ENCODE assay signal across 8 mouse cellular contexts in the genomic region with DNA sequence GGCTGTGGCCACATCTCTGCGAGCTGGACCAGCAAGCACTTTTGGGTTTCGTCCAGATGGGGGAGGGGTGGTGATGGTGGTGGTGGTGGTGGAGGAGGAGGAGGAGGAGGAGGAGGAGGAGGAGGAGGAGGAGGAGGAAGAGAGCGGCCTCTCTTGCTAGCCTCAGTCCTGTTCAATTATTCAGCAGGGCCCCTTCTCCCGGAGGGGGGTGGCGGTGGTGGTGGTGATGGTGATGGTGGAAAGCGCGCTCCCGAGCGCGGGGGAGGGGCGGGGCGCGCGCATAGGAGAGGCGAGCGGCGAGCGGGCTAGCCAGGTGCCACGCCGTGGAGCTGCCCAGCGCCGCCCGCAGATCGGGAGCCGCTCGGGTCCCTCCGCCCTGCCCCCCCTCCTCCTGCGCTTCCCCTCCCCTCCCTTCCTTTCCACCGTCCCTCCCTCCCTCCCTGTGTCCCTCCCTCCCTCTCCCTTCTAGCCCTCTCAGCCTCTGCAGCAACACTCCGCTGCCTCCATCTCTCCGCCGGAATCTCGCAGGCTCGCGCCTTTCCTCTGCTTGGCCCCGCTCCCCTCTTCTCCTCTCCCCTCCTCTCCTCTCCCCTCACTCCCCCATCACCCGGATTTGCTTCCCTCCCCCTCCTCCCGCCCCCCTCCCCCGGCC. TPM values are rescaled to one million over a fixed set of nuclear protein-coding genes. Genes with fewer than 3 reads are reported as not detected.
DNase-seq lines count a peak whose midpoint lies in the region; ATAC-seq and TF ChIP-seq lines count a peak whose summit lies in the region.

No protein-coding gene starts in this region.

- no peak for TF ChIP-seq CTCF in gastrocnemius, adult 2 months (IDR thresholded peaks at IDR 0.05)
- TF ChIP-seq CTCF in brain, embryonic 14.5 days (IDR thresholded peaks at IDR 0.05; ENCODE audit: borderline replicate concordance, extremely low read depth, insufficient read depth, insufficient read length): no peak
- no peak for TF ChIP-seq CTCF in liver, postnatal 0 days (IDR thresholded peaks at IDR 0.05; ENCODE audit: low read depth)

- H3K9me3 ChIP-seq in forebrain, embryonic 14.5 days (replicated peaks; ENCODE audit: control insufficient read depth, low read length): no peaks in the 10 kb centered on the region
- H3K9me3 ChIP-seq in liver, postnatal 0 days (ENCODE audit: low read length): no peaks in the 10 kb centered on the region
- no peaks in the 10 kb centered on the region for H3K9me3 ChIP-seq in stomach, embryonic 14.5 days (ENCODE audit: control insufficient read depth, low read depth, low read length)

- peak; percentile 34 for DNase-seq in gastrocnemius, adult 2 months
- DNase-seq in gastrocnemius, adult 18-20 months (ENCODE audit: low spot score): no peak
- peak; percentile 93 for DNase-seq in brain, embryonic 14.5 days (ENCODE audit: low read depth)
- peak; percentile 80 for DNase-seq in forebrain, embryonic 14.5 days (ENCODE audit: low spot score)
- DNase-seq in kidney, postnatal 4 days: peak; percentile 59 to 71
- DNase-seq in liver, postnatal 0 days: no peak
- DNase-seq in gastrocnemius, postnatal 4 days (ENCODE audit: low spot score in 2 of 2): no peak

- no peaks in the 10 kb centered on the region for H3K36me3 ChIP-seq in forebrain, embryonic 14.5 days (ENCODE audit: control insufficient read depth, insufficient read depth, low read length)
- H3K36me3 ChIP-seq in liver, postnatal 0 days (replicated peaks; ENCODE audit: insufficient read depth, low read length): no peaks in the 10 kb centered on the region
- no peaks in the 10 kb centered on the region for H3K36me3 ChIP-seq in stomach, embryonic 14.5 days (ENCODE audit: control insufficient read depth, insufficient read depth, low read length)

- peaks cover 33% of the 10 kb centered on the region for H3K4me1 ChIP-seq in forebrain, embryonic 14.5 days (ENCODE audit: control insufficient read depth, insufficient read depth, low read length)
- H3K4me1 ChIP-seq in liver, postnatal 0 days (ENCODE audit: insufficient read depth): peaks cover 4% of the 10 kb centered on the region
- peaks cover 11% of the 10 kb centered on the region; the same call in 1 of the 2 replicates for H3K4me1 ChIP-seq in stomach, embryonic 14.5 days (ENCODE audit: control insufficient read depth, insufficient read depth, low read length)

- H3K4me2 ChIP-seq in forebrain, embryonic 14.5 days (ENCODE audit: low read length): peak overlapping the region; percentile 95
- peak overlapping the region; percentile 45 for H3K4me2 ChIP-seq in liver, postnatal 0 days (ENCODE audit: low read depth, low read length)
- H3K4me2 ChIP-seq in stomach, embryonic 14.5 days (replicated peaks; ENCODE audit: low read depth, low read length): peak overlapping the region; percentile 87

- intact Hi-C loops in gastrocnemius, adult 2 months (cut with DNase I): no loop called here

- peak; percentile 67 for ATAC-seq in forebrain, embryonic 14.5 days
- no peak for ATAC-seq in liver, postnatal 0 days
- ATAC-seq in stomach, embryonic 14.5 days (ENCODE audit: insufficient number of reproducible peaks, insufficient read depth, low FRiP score, low read depth): peak; percentile 19; the same call in 1 of the 2 replicates

- peak; percentile 53; the same call in 1 of the 2 replicates for TF ChIP-seq POLR2A in brain, embryonic 14.5 days (IDR thresholded peaks at IDR 0.05; ENCODE audit: borderline replicate concordance, extremely low read depth, insufficient read depth, insufficient read length, poor library complexity, severe bottlenecking)

- no peak for TF ChIP-seq EP300 in liver, postnatal 0 days (IDR thresholded peaks at IDR 0.05; ENCODE audit: low read depth)

- no peak overlapping the region for H3K27ac ChIP-seq in gastrocnemius, adult 2 months
- peak overlapping the region; percentile 90 for H3K27ac ChIP-seq in forebrain, embryonic 14.5 days (ENCODE audit: low read depth, low read length)
- H3K27ac ChIP-seq in liver, postnatal 0 days (ENCODE audit: low read depth): no peak overlapping the region
- H3K27ac ChIP-seq in stomach, embryonic 14.5 days (ENCODE audit: low read length): no peak overlapping the region

- H3K9ac ChIP-seq in forebrain, embryonic 14.5 days (ENCODE audit: low read length): peak overlapping the region; percentile 98
- no peak overlapping the region for H3K9ac ChIP-seq in liver, postnatal 0 days (replicated peaks)
- peak overlapping the region; percentile 25; the same call in 1 of the 2 replicates for H3K9ac ChIP-seq in stomach, embryonic 14.5 days (replicated peaks; ENCODE audit: low read depth, low read length)

- H3K27me3 ChIP-seq in forebrain, embryonic 14.5 days (replicated peaks; ENCODE audit: control insufficient read depth, insufficient read depth, low read length): no peaks in the 10 kb centered on the region
- H3K27me3 ChIP-seq in liver, postnatal 0 days (ENCODE audit: insufficient read depth, low read length): peaks cover 95% of the 10 kb centered on the region
- H3K27me3 ChIP-seq in stomach, embryonic 14.5 days (ENCODE audit: control insufficient read depth, insufficient read depth, low read length): peaks cover 43% of the 10 kb centered on the region

- WGBS in forebrain, embryonic 14.5 days: 0% methylated on average over 22 of the region's 39 CpGs
- 0% methylated on average over 14 of the region's 39 CpGs for WGBS in liver, postnatal 0 days (ENCODE audit: insufficient replicate concordance)
- WGBS in stomach, embryonic 14.5 days: 2% methylated on average over 33 of the region's 39 CpGs

- peak overlapping the region; percentile 73 for H3K4me3 ChIP-seq in gastrocnemius, adult 2 months
- H3K4me3 ChIP-seq in forebrain, embryonic 14.5 days (ENCODE audit: low read depth, low read length): peak overlapping the region; percentile 75
- H3K4me3 ChIP-seq in liver, postnatal 0 days (ENCODE audit: low read depth, low read length): peak overlapping the region; percentile 25
- H3K4me3 ChIP-seq in stomach, embryonic 14.5 days (ENCODE audit: low read depth, low read length): peak overlapping the region; percentile 47

RNA-seq across cellular contexts. Expression of a gene that starts 45.6 kb away (rescaled TPM):
- total RNA-seq in gastrocnemius, adult 2 months (2021): not detected
- under 1 TPM in 1 of 2 experiments, not detected in 1; 0.11 TPM for total RNA-seq in gastrocnemius, adult 18-20 months (2021)
- polyA plus RNA-seq in brain, embryonic 14.5 days (2012; rRNA removed): not detected in 2 replicates
- not detected in 2 replicates for polyA plus RNA-seq in forebrain, embryonic 14.5 days (2014; fragmentation: Nextera tagmentation; extraction: Ambion mirVana)
- not detected in 2 replicates for polyA plus RNA-seq in liver, postnatal 0 days (2015; fragmentation: Nextera tagmentation; extraction: Ambion mirVana)
- not detected in 2 replicates for polyA plus RNA-seq in stomach, embryonic 14.5 days (2014; fragmentation: Nextera tagmentation; extraction: Ambion mirVana)
- total RNA-seq in gastrocnemius, postnatal 4 days (2021): not detected

Comparison
In these comparisons a context has a peak if more than half of its experiments do, and no peak if none do; other contexts are left out.
1. DNase-seq: peak in gastrocnemius, adult 2 months (single experiment), brain, embryonic 14.5 days (single experiment), forebrain, embryonic 14.5 days (single experiment) and kidney, postnatal 4 days (2 of 2); none in gastrocnemius, adult 18-20 months (single experiment), liver, postnatal 0 days (single experiment) and gastrocnemius, postnatal 4 days (0 of 2).
2. H3K4me3 ChIP-seq: peak in every context shown above with its lines; median percentile 75 in forebrain, embryonic 14.5 days; 73 in gastrocnemius, adult 2 months; 47 in stomach, embryonic 14.5 days; 25 in liver, postnatal 0 days.
3. H3K4me2 ChIP-seq: peak in every context shown above with its lines; median percentile 95 in forebrain, embryonic 14.5 days; 87 in stomach, embryonic 14.5 days; 45 in liver, postnatal 0 days.